Mouse (Mus musculus) midbrain, embryonic 12.5 days (tissue): Measurements from ENCODE around the gene Zbed6. TPM values are rescaled to one million over a fixed set of nuclear protein-coding genes. Genes with fewer than 3 reads are reported as not detected.
A peak's percentile ranks its signal among the peaks of the same experiment; 100 is the strongest.
"Not testable (repeated sequence)": the region's sequence is repeated elsewhere in the genome, so short reads cannot be mapped to it uniquely, and the experiment has no call there.

Source experiments
- ATAC-seq: fragments of 200-750 bp; cut with Nextera tagmentation; 2 replicates; pipeline ENCODE4 v1.8.0; 2017; ENCODE audit warnings: low read depth, moderate TSS enrichment, moderate library complexity; ENCODE audit not compliant: low FRiP score
- H3K27ac ChIP-seq: fragments of 300-500 bp; sonication (generic); replicated peaks from 2 replicates; pipeline ENCODE4 v1.5.1; 2016; ENCODE audit warnings: mild to moderate bottlenecking
- H3K27me3 ChIP-seq: fragments of 300-500 bp; sonication (generic); 2 replicates; pipeline ENCODE4 v1.6.1; 2016; ENCODE audit warnings: mild to moderate bottlenecking
- H3K36me3 ChIP-seq: fragments of 300-500 bp; sonication (generic); 2 replicates; pipeline ENCODE4 v1.6.1; 2016
- H3K4me1 ChIP-seq: fragments of 300-500 bp; sonication (generic); 2 replicates; pipeline ENCODE4 v1.6.1; 2016
- H3K4me2 ChIP-seq: fragments of 300-500 bp; sonication (generic); replicated peaks from 2 replicates; pipeline ENCODE4 v1.6.1; 2016; ENCODE audit warnings: mild to moderate bottlenecking, moderate library complexity
- H3K4me3 ChIP-seq: fragments of 300-500 bp; sonication (generic); 2 replicates; pipeline ENCODE4 v1.5.1; 2016; ENCODE audit warnings: mild to moderate bottlenecking
- H3K9ac ChIP-seq: fragments of 300-500 bp; sonication (generic); replicated peaks from 2 replicates; pipeline ENCODE4 v1.6.1; 2016; ENCODE audit warnings: mild to moderate bottlenecking, moderate library complexity
- H3K9me3 ChIP-seq: fragments of 300-500 bp; sonication (generic); 2 replicates; pipeline ENCODE4 v1.6.1; 2016; ENCODE audit warnings: mild to moderate bottlenecking
- WGBS: fragments of 180-500 bp; shearing (Covaris S2); methylation state at CpG from one replicate; pipeline ENCODE4 v1.1.7; 2016; 5-methylcytosine and 5-hydroxymethylcytosine counted together
- polyA plus RNA-seq: library from polyadenylated mRNA; unstranded; fragments of >200 nt; fragmentation: Nextera tagmentation; extraction: Ambion mirVana; gene quantifications from 2 replicates; pipeline ENCODE4 v1.2.1, GENCODE M21; 2016

Gene Zbed6
- polyA plus RNA-seq, 1 experiment from 2014 or later, result not detected

DNA sequence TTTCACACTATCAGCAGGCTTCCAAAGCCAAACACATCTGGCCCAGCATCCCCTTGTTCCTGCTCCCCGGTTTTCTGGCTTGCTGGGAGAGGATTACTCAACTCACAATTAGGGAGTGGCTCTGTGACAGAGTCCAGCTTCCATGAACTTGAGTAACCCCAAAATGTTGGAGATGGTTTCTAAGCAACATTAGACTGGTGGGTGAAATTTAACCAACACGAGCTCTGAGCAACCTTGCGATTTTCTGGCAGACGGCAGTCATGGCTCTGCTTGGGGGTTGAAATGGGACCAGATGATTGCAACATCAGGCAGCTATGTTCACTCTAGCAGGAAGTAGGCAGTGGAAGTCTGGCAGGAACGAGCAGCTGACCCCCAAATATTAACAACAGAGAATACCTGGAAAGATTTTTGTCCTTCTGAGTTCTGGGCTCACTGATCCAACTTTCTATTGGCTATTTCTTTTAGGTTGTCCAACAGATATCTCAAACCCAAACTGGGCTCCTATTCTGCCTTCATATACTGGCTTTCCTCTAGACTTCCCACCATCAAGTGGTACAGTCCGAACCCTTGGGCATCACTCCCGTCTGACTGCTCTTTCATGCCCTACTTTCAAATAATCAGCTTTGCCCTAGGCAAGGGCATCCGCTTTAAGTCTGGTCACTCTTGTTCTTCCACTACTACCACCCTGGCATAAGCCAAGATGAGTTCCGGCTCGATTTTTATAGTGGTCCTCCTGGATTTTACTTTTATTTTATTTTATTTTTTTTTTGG is 25.2 kb upstream of the Zbed6 start:
- H3K4me1 ChIP-seq, result no peaks in the 10 kb centered on the region
- H3K27me3 ChIP-seq, result no peaks in the 10 kb centered on the region
- H3K9me3 ChIP-seq, result no peaks in the 10 kb centered on the region
- ATAC-seq, result no peak
- no peak overlapping the region for H3K4me2 ChIP-seq
- no peak overlapping the region for H3K27ac ChIP-seq
- H3K4me3 ChIP-seq, result no peak overlapping the region
- 83% methylated on average over 10 of the region's 10 CpGs for WGBS
- no peak overlapping the region for H3K9ac ChIP-seq
- H3K36me3 ChIP-seq, result no peaks in the 10 kb centered on the region

- ATAC-seq, result no peak
- no peaks in the 10 kb centered on the region for H3K27me3 ChIP-seq
- 75% methylated on average over 3 of the region's 3 CpGs for WGBS
- H3K27ac ChIP-seq, result no peak overlapping the region
- H3K36me3 ChIP-seq, result no peaks in the 10 kb centered on the region
- H3K9me3 ChIP-seq, result no peaks in the 10 kb centered on the region
- no peak overlapping the region for H3K9ac ChIP-seq
- no peaks in the 10 kb centered on the region for H3K4me1 ChIP-seq
- H3K4me3 ChIP-seq, result no peak overlapping the region
- no peak overlapping the region for H3K4me2 ChIP-seq
Observed at GRCm38 (mm10) chr1:133671801-133672200, 11.1 kb upstream of the Zbed6 start.

DNA sequence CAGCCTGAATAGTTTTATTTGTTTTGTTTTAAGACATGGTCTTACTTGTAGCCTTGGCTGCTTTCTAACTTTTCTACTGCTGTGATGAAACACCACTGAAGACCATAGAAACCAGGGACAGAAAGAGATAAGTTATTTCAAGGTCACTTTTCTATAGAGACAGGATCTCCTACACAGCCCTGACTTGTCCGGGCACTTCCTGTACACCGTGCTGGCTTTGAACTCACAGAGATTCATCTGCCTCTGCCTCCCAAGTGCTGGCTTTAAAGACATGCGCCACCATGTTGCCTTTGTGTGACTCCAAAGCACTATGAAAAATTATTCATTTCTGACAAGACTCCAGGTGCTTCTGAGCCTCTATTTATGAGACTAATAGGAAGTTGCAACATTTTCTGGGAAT is 10.6 kb upstream of the Zbed6 start:
- H3K4me1 ChIP-seq, result no peaks in the 10 kb centered on the region
- 93% methylated on average over 3 of the region's 3 CpGs for WGBS

DNA sequence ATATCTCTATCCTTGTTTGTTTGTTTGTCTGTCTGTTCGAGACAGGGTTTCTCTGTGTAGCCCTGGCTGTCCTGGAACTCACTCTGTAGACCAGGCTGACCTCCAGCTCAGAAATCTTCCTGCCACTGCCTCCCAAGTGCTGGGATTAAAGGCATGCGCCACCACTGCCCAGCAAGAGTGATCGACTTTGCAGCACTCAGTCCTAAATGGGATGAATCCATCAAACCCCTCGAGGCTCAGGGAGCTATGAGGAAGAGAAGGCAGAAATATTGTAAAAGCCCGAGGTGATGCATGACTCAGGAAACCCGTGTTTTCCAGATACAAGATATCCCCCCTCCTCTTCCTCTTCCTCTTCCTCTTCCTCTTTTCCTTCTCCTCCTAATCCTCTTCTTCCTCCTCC is 10.1 kb upstream of the Zbed6 start:
- no peaks in the 10 kb centered on the region for H3K9me3 ChIP-seq
- WGBS, result 82% methylated on average over 6 of the region's 6 CpGs
- H3K4me2 ChIP-seq, result no peak overlapping the region
- H3K27me3 ChIP-seq, result no peaks in the 10 kb centered on the region
- no peak overlapping the region for H3K27ac ChIP-seq
- no peaks in the 10 kb centered on the region for H3K4me1 ChIP-seq
- H3K4me3 ChIP-seq, result no peak overlapping the region
- no peak for ATAC-seq
- H3K36me3 ChIP-seq, result no peaks in the 10 kb centered on the region
- H3K9ac ChIP-seq, result no peak overlapping the region

More for the DNA sequence above, 10.6 kb upstream of the Zbed6 start:
- no peak for ATAC-seq
- Histone ChIP-seq H3K4me3 (no peak overlapping the region), H3K27ac (no peak overlapping the region), H3K36me3 (no peaks in the 10 kb centered on the region), H3K27me3 (no peaks in the 10 kb centered on the region), H3K4me2 (no peak overlapping the region), H3K9me3 (no peaks in the 10 kb centered on the region), H3K9ac (no peak overlapping the region)

DNA sequence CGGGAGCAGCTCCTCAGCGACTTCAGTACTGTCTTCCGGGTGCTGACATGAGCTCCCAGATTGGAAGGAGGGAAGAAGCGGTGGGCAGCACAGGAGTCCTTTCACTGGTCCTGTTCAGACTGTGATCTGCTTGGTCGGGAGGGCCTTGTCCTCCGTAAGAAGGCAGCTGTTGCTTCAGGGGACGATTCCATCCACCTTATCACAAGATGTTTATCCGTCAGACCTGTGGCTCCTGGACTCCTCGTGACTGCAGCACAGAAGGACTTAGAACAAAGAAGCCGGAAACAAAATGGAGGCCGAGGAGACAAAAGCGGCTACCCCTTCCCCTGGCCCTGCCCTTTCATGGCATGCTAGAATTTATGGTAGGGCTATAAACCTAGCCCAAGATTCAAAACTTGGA is 9.5 kb upstream of the Zbed6 start:
- H3K9ac ChIP-seq, result no peak overlapping the region
- no peak for ATAC-seq
- H3K27me3 ChIP-seq, result no peaks in the 10 kb centered on the region
- H3K4me2 ChIP-seq, result no peak overlapping the region
- no peaks in the 10 kb centered on the region for H3K36me3 ChIP-seq
- H3K4me3 ChIP-seq, result no peak overlapping the region
- 88% methylated on average over 12 of the region's 12 CpGs for WGBS
- H3K27ac ChIP-seq, result no peak overlapping the region
- H3K4me1 ChIP-seq, result no peaks in the 10 kb centered on the region
- H3K9me3 ChIP-seq, result no peaks in the 10 kb centered on the region

GRCm38 (mm10) chr1:133668618-133669017 is 7.9 kb upstream of the Zbed6 start:
- Histone ChIP-seq H3K4me3 (no peak overlapping the region), H3K4me2 (no peak overlapping the region), H3K27ac (no peak overlapping the region), H3K36me3 (no peaks in the 10 kb centered on the region), H3K27me3 (no peaks in the 10 kb centered on the region), H3K9ac (no peak overlapping the region), H3K4me1 (no peaks in the 10 kb centered on the region), H3K9me3 (no peaks in the 10 kb centered on the region)
- 88% methylated on average over 3 of the region's 3 CpGs for WGBS
- no peak for ATAC-seq

- Histone ChIP-seq H3K27ac (no peak overlapping the region), H3K36me3 (no peaks in the 10 kb centered on the region), H3K9me3 (no peaks in the 10 kb centered on the region), H3K9ac (no peak overlapping the region), H3K4me3 (no peak overlapping the region), H3K27me3 (no peaks in the 10 kb centered on the region), H3K4me1 (no peaks in the 10 kb centered on the region), H3K4me2 (no peak overlapping the region)
- ATAC-seq, result no peak
- WGBS, result 24% methylated on average over 7 of the region's 7 CpGs
Observed at GRCm38 (mm10) chr1:133667721-133668120, 7.0 kb upstream of the Zbed6 start.

DNA sequence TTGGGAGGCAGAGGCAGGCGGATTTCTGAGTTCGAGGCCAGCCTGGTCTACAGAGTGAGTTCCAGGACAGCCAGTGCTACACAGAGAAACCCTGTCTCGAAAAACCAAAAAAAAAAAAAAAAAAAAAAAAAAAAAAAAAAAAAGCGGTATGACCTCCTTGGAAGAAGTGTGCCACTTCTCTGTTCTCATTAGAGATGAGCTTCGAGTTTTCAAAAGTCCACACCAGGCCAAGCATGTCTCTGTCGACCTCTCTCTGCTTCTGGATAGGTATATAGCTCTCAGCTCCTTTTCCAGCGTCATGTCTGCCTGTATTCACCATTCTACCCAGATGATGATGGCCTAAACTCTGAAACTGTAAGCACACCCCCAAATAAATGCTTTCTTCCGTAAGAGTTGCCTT is 5.0 kb upstream of the Zbed6 start:
- WGBS, result 86% methylated on average over 6 of the region's 8 CpGs
- not testable (repeated sequence) for ATAC-seq

DNA sequence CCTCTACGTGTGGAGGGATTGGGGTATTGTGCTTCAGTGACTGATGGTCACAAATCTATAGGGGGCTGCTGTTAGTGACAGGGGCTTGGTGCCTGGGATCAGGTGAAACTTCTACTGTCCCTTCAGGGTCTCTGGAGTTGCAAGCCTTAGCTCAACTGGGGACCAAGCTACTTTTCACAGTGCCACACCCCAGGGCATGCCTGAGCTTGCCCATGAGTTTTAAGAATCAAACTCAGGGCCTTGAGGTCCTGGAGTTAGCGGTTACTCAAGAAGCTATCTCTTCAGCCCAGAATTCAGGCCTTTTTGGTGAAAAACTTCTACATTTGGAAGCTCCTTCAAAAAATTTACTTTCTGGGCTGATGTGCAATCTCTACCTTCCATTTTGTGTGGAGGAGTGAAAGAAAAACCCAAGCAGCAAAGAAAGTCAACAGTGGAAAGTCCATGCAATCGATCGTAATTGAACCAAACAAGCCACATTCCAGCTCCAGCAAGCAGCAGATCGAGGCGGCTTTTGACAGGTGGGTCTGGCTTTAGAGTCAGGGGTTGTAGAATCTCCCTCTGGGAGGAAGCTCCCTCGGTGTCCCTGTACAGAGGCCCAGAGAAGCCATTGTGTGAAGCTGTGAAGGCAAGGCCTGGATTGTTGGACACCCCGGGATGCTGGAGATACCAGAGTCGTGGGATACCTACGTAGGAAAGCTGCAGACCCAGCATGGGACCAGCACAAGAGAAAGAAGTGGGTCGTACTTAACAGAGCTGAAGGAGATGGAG is 3.7 kb upstream of the Zbed6 start:
- Histone ChIP-seq H3K4me2 (no peak overlapping the region), H3K9me3 (no peaks in the 10 kb centered on the region), H3K27ac (no peak overlapping the region), H3K9ac (no peak overlapping the region), H3K4me1 (peaks cover 10% of the 10 kb centered on the region), H3K27me3 (no peaks in the 10 kb centered on the region), H3K36me3 (no peaks in the 10 kb centered on the region), H3K4me3 (no peak overlapping the region)
- 60% methylated on average over 11 of the region's 11 CpGs for WGBS
- no peak for ATAC-seq

More for the DNA sequence above, 5.0 kb upstream of the Zbed6 start:
- H3K27ac ChIP-seq, H3K4me1 ChIP-seq, H3K4me2 ChIP-seq, H3K36me3 ChIP-seq, H3K9ac ChIP-seq, H3K4me3 ChIP-seq, H3K9me3 ChIP-seq, H3K27me3 ChIP-seq: not testable (repeated sequence)

GRCm38 (mm10) chr1:133663427-133663826 is 2.7 kb upstream of the Zbed6 start:
- WGBS, result 93% methylated on average over 4 of the region's 4 CpGs
- Histone ChIP-seq H3K4me3 (no peak overlapping the region), H3K9ac (no peak overlapping the region), H3K9me3 (no peaks in the 10 kb centered on the region), H3K36me3 (peaks cover 7% of the 10 kb centered on the region), H3K4me2 (no peak overlapping the region), H3K27ac (no peak overlapping the region), H3K27me3 (no peaks in the 10 kb centered on the region), H3K4me1 (peaks cover 20% of the 10 kb centered on the region)
- no peak for ATAC-seq

DNA sequence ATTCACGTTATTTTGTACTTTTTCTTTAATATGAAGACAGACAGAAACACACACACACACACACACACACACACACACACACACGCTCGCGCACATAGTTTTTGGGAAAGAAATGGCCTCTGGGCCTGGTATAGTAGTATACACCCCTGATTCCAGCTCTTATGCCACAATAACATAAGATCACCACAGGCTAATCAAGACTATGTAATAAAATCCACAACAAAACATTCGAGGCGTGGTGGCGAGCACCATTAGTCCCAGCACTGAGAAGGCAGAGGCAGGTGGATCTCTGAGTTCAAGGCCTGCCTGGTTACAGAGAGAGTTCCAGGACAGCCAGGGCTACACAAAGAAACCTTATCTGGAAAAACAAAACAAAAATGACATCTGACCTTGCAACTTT is 2.3 kb upstream of the Zbed6 start:
- Histone ChIP-seq H3K9ac (no peak overlapping the region), H3K4me2 (no peak overlapping the region), H3K4me3 (no peak overlapping the region), H3K4me1 (peaks cover 24% of the 10 kb centered on the region), H3K9me3 (no peaks in the 10 kb centered on the region), H3K27ac (no peak overlapping the region), H3K36me3 (peaks cover 12% of the 10 kb centered on the region), H3K27me3 (no peaks in the 10 kb centered on the region)
- no peak for ATAC-seq
- 94% methylated on average over 7 of the region's 7 CpGs for WGBS

DNA sequence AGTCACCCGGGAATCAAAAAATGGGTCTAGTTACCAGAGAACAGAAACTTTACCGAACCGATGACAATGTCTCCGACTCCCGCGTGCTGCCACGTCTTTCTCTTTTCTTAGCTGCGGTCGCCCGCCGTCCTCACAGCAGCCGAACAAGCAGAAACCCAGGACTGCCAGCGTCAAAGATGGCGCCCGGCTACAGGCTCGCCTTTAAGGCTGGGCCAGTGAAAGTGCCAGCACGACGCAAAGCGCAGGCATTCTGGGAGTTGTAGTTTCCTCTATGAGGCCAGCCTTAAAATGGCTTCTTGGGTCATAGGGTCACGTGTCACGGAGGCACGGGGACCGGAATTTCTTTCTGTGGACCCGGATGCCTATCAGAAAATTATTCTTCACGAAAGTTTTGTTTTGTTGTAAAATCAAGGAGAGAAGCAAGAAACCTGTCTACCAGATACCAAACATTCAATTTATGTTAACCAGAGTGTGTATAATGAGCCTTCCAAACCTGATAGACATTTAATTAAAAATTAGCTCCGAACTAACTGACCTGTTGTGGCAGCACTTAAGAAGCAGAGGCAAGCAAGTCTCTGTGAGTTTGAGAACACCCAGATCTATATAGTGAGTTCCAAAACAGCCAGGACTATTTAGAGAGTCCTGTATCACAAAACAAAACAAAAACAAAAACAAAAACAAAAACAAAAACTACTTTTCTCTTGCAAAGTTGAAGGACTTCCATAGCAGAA is 683 bp upstream of the Zbed6 start, which contains the start of gene Gm38394:
Gene Gm38394 (minus strand): TSS at position 116 of the 731 bp plus-strand sequence.
- no peaks in the 10 kb centered on the region for H3K9me3 ChIP-seq

More for the DNA sequence above, 683 bp upstream of the Zbed6 start, which contains the start of gene Gm38394:
- WGBS, result 3% methylated on average over 26 of the region's 26 CpGs
- H3K9ac ChIP-seq, result peak within 1 kb of the TSS; percentile 85
- peak within 1 kb of the TSS; percentile 85 for H3K4me2 ChIP-seq
- H3K4me1 ChIP-seq, result peaks cover 35% of the 10 kb centered on the region
- peak within 1 kb of the TSS; percentile 83 for H3K4me3 ChIP-seq
- peak; percentile 99 for ATAC-seq
- H3K27ac ChIP-seq, result peak within 1 kb of the TSS; percentile 88
- H3K36me3 ChIP-seq, result peaks cover 27% of the 10 kb centered on the region
- no peaks in the 10 kb centered on the region for H3K27me3 ChIP-seq
